Comparison of ENCODE assay signal across 7 mouse cellular contexts in the genomic region with DNA sequence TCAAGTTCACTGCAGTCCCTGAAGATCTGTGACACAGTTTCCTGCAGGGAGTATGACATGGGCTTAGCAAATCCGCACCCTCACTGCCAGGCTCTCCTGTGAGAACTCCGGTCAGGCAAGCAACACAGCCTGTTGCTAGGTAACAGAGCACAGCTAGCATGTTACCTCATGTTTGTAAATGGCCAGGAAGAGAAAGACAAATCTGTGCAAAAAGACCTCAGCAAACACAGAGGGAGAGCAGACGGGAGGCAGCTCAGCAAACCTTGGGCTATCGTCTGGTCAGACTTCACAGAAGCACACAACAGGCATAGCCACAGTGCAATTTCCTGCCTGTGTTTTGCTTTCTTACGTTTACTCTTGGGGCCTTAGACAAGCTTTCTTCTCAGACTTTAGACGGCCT. TPM values are rescaled to one million over a fixed set of nuclear protein-coding genes. Genes with fewer than 3 reads are reported as not detected.
DNase-seq lines count a peak whose midpoint lies in the region; ATAC-seq lines count a peak whose summit lies in the region.

No protein-coding gene starts in this region.

- peak; percentile 72 for ATAC-seq in forebrain, embryonic 16.5 days
- ATAC-seq in neural tube, embryonic 14.5 days (ENCODE audit: low read depth) = peak; percentile 75

- no peak overlapping the region for H3K4me3 ChIP-seq in forebrain, embryonic 16.5 days (replicated peaks; ENCODE audit: low read length)
- no peak overlapping the region for H3K4me3 ChIP-seq in limb, embryonic 10.5 days
- no peak overlapping the region for H3K4me3 ChIP-seq in neural tube, embryonic 14.5 days (ENCODE audit: low read depth, low read length)

- H3K27ac ChIP-seq in forebrain, embryonic 16.5 days (ENCODE audit: low read length) = peak overlapping the region; percentile 29; the same call in 1 of the 2 replicates
- H3K27ac ChIP-seq in limb, embryonic 10.5 days = peak overlapping the region; percentile 74
- peak overlapping the region; percentile 60 for H3K27ac ChIP-seq in neural tube, embryonic 14.5 days (ENCODE audit: low read depth, low read length)

- no peaks in the 10 kb centered on the region for H3K27me3 ChIP-seq in forebrain, embryonic 16.5 days (replicated peaks; ENCODE audit: control insufficient read depth, insufficient read depth, low read length)
- H3K27me3 ChIP-seq in limb, embryonic 10.5 days (ENCODE audit: low read depth, poor library complexity, severe bottlenecking) = no peaks in the 10 kb centered on the region
- H3K27me3 ChIP-seq in neural tube, embryonic 14.5 days (ENCODE audit: control insufficient read depth, insufficient read depth, low read length) = no peaks in the 10 kb centered on the region

- peaks cover 32% of the 10 kb centered on the region for H3K4me1 ChIP-seq in forebrain, embryonic 16.5 days (replicated peaks; ENCODE audit: control insufficient read depth, insufficient read depth, low read length)
- H3K4me1 ChIP-seq in limb, embryonic 10.5 days = peaks cover 16% of the 10 kb centered on the region
- H3K4me1 ChIP-seq in neural tube, embryonic 14.5 days (ENCODE audit: control insufficient read depth, insufficient read depth, low read length) = peaks cover 22% of the 10 kb centered on the region

- H3K4me2 ChIP-seq in forebrain, embryonic 16.5 days (ENCODE audit: low read length) = 0 out of 2 replicates have a peak overlapping the region, but pooled peaks have one; percentile 5
- peak overlapping the region; percentile 16; the same call in 1 of the 2 replicates for H3K4me2 ChIP-seq in neural tube, embryonic 14.5 days (ENCODE audit: low read depth, low read length)

- peak; percentile 14 for DNase-seq in urinary bladder, postnatal 25 days (ENCODE audit: low spot score)
- no peak for DNase-seq in urinary bladder, postnatal 10 days (ENCODE audit: low spot score)
- DNase-seq in limb, embryonic 10.5 days (ENCODE audit: low spot score) = peak; percentile 44
- DNase-seq in left cerebral cortex, postnatal 36 days (ENCODE audit: low spot score in 2 of 2) = no peak
- DNase-seq in right cerebral cortex, postnatal 4 days = no peak

- intact Hi-C loops in left cerebral cortex, postnatal 36 days (cut with DNase I) = no loop called here

- H3K9me3 ChIP-seq in forebrain, embryonic 16.5 days (ENCODE audit: control insufficient read depth, low read length) = no peaks in the 10 kb centered on the region
- H3K9me3 ChIP-seq in limb, embryonic 10.5 days (replicated peaks) = no peaks in the 10 kb centered on the region
- no peaks in the 10 kb centered on the region for H3K9me3 ChIP-seq in neural tube, embryonic 14.5 days (ENCODE audit: control insufficient read depth, low read length)

- 3% methylated on average over 6 of the region's 6 CpGs for WGBS in forebrain, embryonic 16.5 days
- 24% methylated on average over 6 of the region's 6 CpGs for whole genome bisulfite sequencing in limb, embryonic 10.5 days
- 2% methylated on average over 6 of the region's 6 CpGs for WGBS in neural tube, embryonic 14.5 days

- H3K9ac ChIP-seq in forebrain, embryonic 16.5 days (replicated peaks; ENCODE audit: low read depth, low read length) = no peak overlapping the region
- no peak overlapping the region; the same call in 1 of the 2 replicates for H3K9ac ChIP-seq in neural tube, embryonic 14.5 days (replicated peaks; ENCODE audit: low read depth, low read length)

- H3K36me3 ChIP-seq in forebrain, embryonic 16.5 days (ENCODE audit: control insufficient read depth, insufficient read depth) = peaks cover 5% of the 10 kb centered on the region
- 0 out of 2 replicates have a peak, but pooled peaks cover 3% of the 10 kb centered on the region for H3K36me3 ChIP-seq in limb, embryonic 10.5 days
- H3K36me3 ChIP-seq in neural tube, embryonic 14.5 days (ENCODE audit: control insufficient read depth, insufficient read depth, low read length) = peaks cover 7% of the 10 kb centered on the region; the same call in 1 of the 2 replicates

RNA-seq across cellular contexts. Expression of a gene that starts 40.9 kb away (rescaled TPM):
- polyA plus RNA-seq in forebrain, embryonic 16.5 days (2015; fragmentation: Nextera tagmentation; extraction: Ambion mirVana) = 1,972 and 2,055 TPM in 2 replicates
- 60.1 and 64.6 TPM in 2 replicates for polyA plus RNA-seq in limb, embryonic 10.5 days (2016; fragmentation: Nextera tagmentation; extraction: Ambion mirVana)
- polyA plus RNA-seq in neural tube, embryonic 14.5 days (2014; fragmentation: Nextera tagmentation; extraction: Ambion mirVana) = 1,731 and 2,267 TPM in 2 replicates
- 100 to 1,000 TPM; 586 to 655 TPM for total RNA-seq in left cerebral cortex, postnatal 36 days (2021)

Comparison
In these comparisons a context has a peak if more than half of its experiments do, and no peak if none do; other contexts are left out.
1. DNase-seq: peak in urinary bladder, postnatal 25 days (single experiment) and limb, embryonic 10.5 days (single experiment); none in urinary bladder, postnatal 10 days (single experiment), left cerebral cortex, postnatal 36 days (0 of 2) and right cerebral cortex, postnatal 4 days (single experiment).
2. RNA of a gene that starts 40.9 kb away (polyA plus RNA-seq): 1,731 to 2,267 TPM in neural tube, embryonic 14.5 days and 1,972 to 2,055 TPM in forebrain, embryonic 16.5 days; 60.1 to 64.6 TPM in limb, embryonic 10.5 days; every median in the first group is over 10 times any median in the second.
3. Peak in every context shown above with its lines, with median percentiles within 50 percentile points of each other: H3K27ac ChIP-seq.